Mouse (Mus musculus): Measurements from ENCODE around the gene Alg12. TPM values are rescaled to one million over a fixed set of nuclear protein-coding genes. Genes with fewer than 3 reads are reported as not detected.
A peak's percentile ranks its signal among the peaks of the same experiment; 100 is the strongest.

Alg12 gene
- polyA plus RNA-seq, 1 experiment = 32.8 TPM

GRCm38 (mm10) chr15:88758061-88758460 is 61.1 kb downstream of the Alg12 start:
- TF ChIP-seq CTCF (IDR thresholded peaks at IDR 0.05; ENCODE audit: control insufficient read depth, insufficient read depth, insufficient replicate concordance, low read depth, low read length) = no peak
- no peak for TF ChIP-seq POLR2A (IDR thresholded peaks at IDR 0.05; ENCODE audit: control insufficient read depth, low read depth, low read length)
- no peaks in the 10 kb centered on the region; the same call in 1 of the 2 replicates for H3K36me3 ChIP-seq (ENCODE audit: control insufficient read depth, insufficient read depth, low read length)
- H3K4me1 ChIP-seq (ENCODE audit: control insufficient read depth, insufficient read depth, low read length) = no peaks in the 10 kb centered on the region; the same call in 1 of the 2 replicates
- no peaks in the 10 kb centered on the region for H3K27me3 ChIP-seq (ENCODE audit: control insufficient read depth, insufficient read depth, low read length)
- no peak overlapping the region for H3K27ac ChIP-seq (ENCODE audit: control insufficient read depth, insufficient read depth, low read depth, low read length)
- H3K4me3 ChIP-seq (ENCODE audit: control insufficient read depth, low read depth, low read length) = no peak overlapping the region

- no peaks in the 10 kb centered on the region for H3K27me3 ChIP-seq (ENCODE audit: control insufficient read depth, insufficient read depth, low read length)
- H3K4me3 ChIP-seq (ENCODE audit: control insufficient read depth, low read depth, low read length) = no peak overlapping the region
- peaks cover under 1% of the 10 kb centered on the region; the same call in 1 of the 2 replicates for H3K4me1 ChIP-seq (ENCODE audit: control insufficient read depth, insufficient read depth, low read length)
- no peaks in the 10 kb centered on the region; the same call in 1 of the 2 replicates for H3K36me3 ChIP-seq (ENCODE audit: control insufficient read depth, insufficient read depth, low read length)
- no peak overlapping the region for H3K27ac ChIP-seq (ENCODE audit: control insufficient read depth, insufficient read depth, low read depth, low read length)
- TF ChIP-seq CTCF (IDR thresholded peaks at IDR 0.05; ENCODE audit: control insufficient read depth, insufficient read depth, insufficient replicate concordance, low read depth, low read length) (peak; percentile 15; the same call in 1 of the 2 replicates), POLR2A (IDR thresholded peaks at IDR 0.05; ENCODE audit: control insufficient read depth, low read depth, low read length) (peak; percentile 27; the same call in 1 of the 2 replicates)
These were observed 63.4 kb downstream of the Alg12 start for GRCm38 (mm10) chr15:88755761-88756160.

Other genes starting within 250 kb of the Alg12 start
- gene Zdhhc25, start 219.0 kb downstream of the Alg12 start, polyA plus RNA-seq (2012; rRNA removed) = 235 and 241 TPM in 2 replicates
- 13.6 and 14.4 TPM in 2 replicates for gene Brd1, start 85.1 kb downstream of the Alg12 start, polyA plus RNA-seq (2012; rRNA removed)
- gene Zbed4, start 67.7 kb downstream of the Alg12 start, polyA plus RNA-seq (2012; rRNA removed) = 14.4 and 16.8 TPM in 2 replicates
- 347 and 372 TPM in 2 replicates for gene Creld2, start 328 bp upstream of the Alg12 start, polyA plus RNA-seq (2012; rRNA removed)
- gene Pim3, start 42.9 kb upstream of the Alg12 start, polyA plus RNA-seq (2012; rRNA removed) = 10.8 and 13.2 TPM in 2 replicates
- gene Ttll8, start 135.1 kb upstream of the Alg12 start, polyA plus RNA-seq (2012; rRNA removed) = 171 and 179 TPM in 2 replicates
- gene Mlc1, start 159.7 kb upstream of the Alg12 start, polyA plus RNA-seq (2012; rRNA removed) = 51.1 and 56.3 TPM in 2 replicates
- 56.1 and 58.4 TPM in 2 replicates for gene Mov10l1, start 163.6 kb upstream of the Alg12 start, polyA plus RNA-seq (2012; rRNA removed)
- gene Panx2, start 240.4 kb upstream of the Alg12 start, polyA plus RNA-seq (2012; rRNA removed) = 2.6 and 3.6 TPM in 2 replicates